ENCODE assay signal across 10 mouse cellular contexts in the genomic region with DNA sequence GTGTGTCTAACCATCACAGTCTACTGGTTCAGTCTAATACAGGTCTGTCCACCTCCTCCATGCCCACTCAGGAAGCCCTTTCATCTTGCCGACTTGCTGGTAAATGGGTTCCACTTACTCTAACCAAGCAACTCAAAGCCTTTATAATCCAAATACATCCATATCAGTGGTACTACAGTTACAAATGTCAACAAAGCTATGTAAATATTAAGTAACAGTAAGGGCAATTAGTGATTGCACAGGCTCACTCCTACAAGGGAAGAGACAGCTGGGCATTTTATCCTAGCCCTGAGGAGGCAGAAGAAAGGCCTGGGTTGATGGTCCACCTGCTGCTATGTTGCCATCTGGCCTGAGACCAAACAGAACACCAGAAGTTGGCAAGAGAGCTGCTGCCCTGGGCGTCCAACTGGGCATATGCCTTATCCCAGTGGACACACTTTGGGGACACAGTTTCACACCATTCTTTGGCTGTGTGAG. TPM values are rescaled to one million over a fixed set of nuclear protein-coding genes. Genes with fewer than 3 reads are reported as not detected.
DNase-seq lines count a peak whose midpoint lies in the region; ATAC-seq and TF ChIP-seq lines count a peak whose summit lies in the region.
"Had no signal": no experiment of that assay in that cellular context is flagged by ENCODE, and none has a peak within 500 bp of the region (broad histone marks: within the 10 kb centered on the region; RNA-seq: fewer than 3 reads in every experiment).

No protein-coding gene starts in this region.

- no peak overlapping the region for H3K27ac ChIP-seq in heart, embryonic 10.5 days
- H3K27ac ChIP-seq in midbrain, embryonic 16.5 days (ENCODE audit: low read length): no peak overlapping the region
- H3K27ac ChIP-seq: midbrain, embryonic 12.5 days had no signal

- DNase-seq in heart, adult 11 months: peak; percentile 95
- no peak for DNase-seq in heart, embryonic 10.5 days (ENCODE audit: low spot score)
- DNase-seq in brain, embryonic 14.5 days (ENCODE audit: low read depth): peak; percentile 45
- DNase-seq in heart, adult 8-10 months (ENCODE audit: low spot score): peak; percentile 25
- DNase-seq in lung, adult 2 months: peak; percentile 39
- no peak for DNase-seq in embryo, embryonic 9.5 days (ENCODE audit: extremely low spot score)
- DNase-seq: thymus, adult 2 months had no signal

- H3K36me3 ChIP-seq in heart, embryonic 10.5 days: 0 out of 2 replicates have a peak, but pooled peaks cover 4% of the 10 kb centered on the region
- H3K36me3 ChIP-seq in midbrain, embryonic 16.5 days (ENCODE audit: control insufficient read depth, insufficient read depth, low read length): no peaks in the 10 kb centered on the region
- H3K36me3 ChIP-seq: midbrain, embryonic 12.5 days had no signal

- no peaks in the 10 kb centered on the region; the same call in 1 of the 2 replicates for H3K4me1 ChIP-seq in heart, embryonic 10.5 days
- peaks cover 2% of the 10 kb centered on the region; the same call in 1 of the 2 replicates for H3K4me1 ChIP-seq in lung, adult 2 months (ENCODE audit: control insufficient read depth, insufficient read depth, low read length)
- no peaks in the 10 kb centered on the region for H3K4me1 ChIP-seq in midbrain, embryonic 16.5 days (ENCODE audit: control insufficient read depth, insufficient read depth, low read length)

- no peak overlapping the region for H3K4me2 ChIP-seq in midbrain, embryonic 16.5 days (ENCODE audit: low read length)
- H3K4me2 ChIP-seq: midbrain, embryonic 12.5 days had no signal

- no peak for ATAC-seq in erythroid progenitor cell, adult 5-6 weeks (replicated peaks; ENCODE audit: low FRiP score, poor library complexity, severe bottlenecking)
- ATAC-seq in midbrain, embryonic 16.5 days: no peak

- no peak overlapping the region for H3K9ac ChIP-seq in midbrain, embryonic 16.5 days (ENCODE audit: low read depth, low read length)
- H3K9ac ChIP-seq: midbrain, embryonic 12.5 days had no signal

- no peak for TF ChIP-seq POLR2A in brain, embryonic 14.5 days (IDR thresholded peaks at IDR 0.05; ENCODE audit: borderline replicate concordance, extremely low read depth, insufficient read depth, insufficient read length, poor library complexity, severe bottlenecking)
- no peak for TF ChIP-seq POLR2A in lung, adult 2 months (IDR thresholded peaks at IDR 0.05; ENCODE audit: borderline replicate concordance, extremely low read depth, low read depth, low read length)

- WGBS in heart, embryonic 10.5 days: 73% methylated on average over 2 of the region's 2 CpGs
- 44% methylated on average over 2 of the region's 2 CpGs for WGBS in lung, adult 2 months
- 64% methylated on average over 2 of the region's 2 CpGs for WGBS in midbrain, embryonic 16.5 days

- H3K4me3 ChIP-seq in heart, embryonic 10.5 days: no peak overlapping the region
- no peak overlapping the region for H3K4me3 ChIP-seq in lung, adult 2 months (replicated peaks; ENCODE audit: extremely low read depth, low read depth, low read length)
- H3K4me3 ChIP-seq in midbrain, embryonic 16.5 days (ENCODE audit: low read depth, low read length): no peak overlapping the region
- H3K4me3 ChIP-seq: midbrain, embryonic 12.5 days had no signal

- no peaks in the 10 kb centered on the region for H3K9me3 ChIP-seq in heart, embryonic 10.5 days
- no peaks in the 10 kb centered on the region for H3K9me3 ChIP-seq in midbrain, embryonic 16.5 days (replicated peaks; ENCODE audit: control insufficient read depth, low read length, poor library complexity, severe bottlenecking)
- H3K9me3 ChIP-seq: midbrain, embryonic 12.5 days had no signal

- TF ChIP-seq CTCF in brain, embryonic 14.5 days (IDR thresholded peaks at IDR 0.05; ENCODE audit: borderline replicate concordance, extremely low read depth, insufficient read depth, insufficient read length): no peak
- no peak for TF ChIP-seq CTCF in lung, adult 2 months (IDR thresholded peaks at IDR 0.05; ENCODE audit: insufficient read depth, low read length)

- H3K27me3 ChIP-seq in heart, embryonic 10.5 days (ENCODE audit: insufficient read depth, poor library complexity, severe bottlenecking): no peaks in the 10 kb centered on the region
- no peaks in the 10 kb centered on the region for H3K27me3 ChIP-seq in midbrain, embryonic 16.5 days (ENCODE audit: control insufficient read depth, insufficient read depth, low read depth, low read length)
- H3K27me3 ChIP-seq: midbrain, embryonic 12.5 days had no signal

RNA-seq across cellular contexts. Expression of gene Eps8, which starts 42.6 kb away (rescaled TPM):
- 14.9 and 16.3 TPM in 2 replicates for polyA plus RNA-seq in heart, embryonic 10.5 days (2016; fragmentation: Nextera tagmentation; extraction: Ambion mirVana)
- polyA plus RNA-seq in brain, embryonic 14.5 days (2012; rRNA removed): 5.7 and 8.0 TPM in 2 replicates
- 10 to 100 TPM in 3 of 4 experiments, 1 to 10 TPM in 1; 9.3 to 12.2 (median 10.8) TPM for total RNA-seq in heart, adult 8-10 months (2022)
- 15.9 and 16.0 TPM in 2 replicates for polyA plus RNA-seq in lung, adult 2 months (2012; rRNA removed)
- total RNA-seq in erythroid progenitor cell, adult 5-6 weeks (2015; ENCODE audit: low replicate concordance): 4.2 and 9.7 TPM in 2 replicates
- total RNA-seq in erythroid progenitor cell, adult 5-6 weeks (2017; ENCODE audit: low replicate concordance): 3.0 and 3.1 TPM in 2 replicates
- polyA plus RNA-seq in midbrain, embryonic 16.5 days (2015; fragmentation: Nextera tagmentation; extraction: Ambion mirVana): 24.3 and 26.4 TPM in 2 replicates

Comparison
In these comparisons a context has a peak if more than half of its experiments do, and no peak if none do; other contexts are left out.
1. DNase-seq: peak in heart, adult 11 months (single experiment), brain, embryonic 14.5 days (single experiment), heart, adult 8-10 months (single experiment) and lung, adult 2 months (single experiment); none in heart, embryonic 10.5 days (single experiment) and embryo, embryonic 9.5 days (single experiment).